Mouse (Mus musculus) liver (tissue): ENCODE measurements around the gene Slc16a11.

Experiments used
- DNase-seq: peaks from one replicate; pipeline ENCODE4 v3.0.0-alpha.2; 2020; ENCODE audit warnings: mixed read lengths

Slc16a11 gene

GRCm38 (mm10) chr11:70201691-70202090 is 10.9 kb upstream of the Slc16a11 start:
- DNase-seq: peak; percentile 87

GRCm38 (mm10) chr11:70206801-70207200 is 5.8 kb upstream of the Slc16a11 start:
- DNase-seq: no peak

- no peak for DNase-seq
These were observed 5.3 kb upstream of the Slc16a11 start for GRCm38 (mm10) chr11:70207283-70207682.

GRCm38 (mm10) chr11:70208778-70209388 is 3.7 kb upstream of the Slc16a11 start:
- DNase-seq: no peak

GRCm38 (mm10) chr11:70210681-70211080 is 1.9 kb upstream of the Slc16a11 start:
- no peak for DNase-seq

GRCm38 (mm10) chr11:70211972-70212371 is 580 bp upstream of the Slc16a11 start:
- DNase-seq: no peak

- DNase-seq: peak; percentile 55
These were observed 344 bp downstream of the Slc16a11 start for GRCm38 (mm10) chr11:70212896-70213295.

- no peak for DNase-seq
These were observed 1.2 kb downstream of the Slc16a11 start for GRCm38 (mm10) chr11:70213736-70214135.

- DNase-seq: no peak
These were observed 1.8 kb downstream of the Slc16a11 start for GRCm38 (mm10) chr11:70214191-70214855.

GRCm38 (mm10) chr11:70214856-70215209 is 2.3 kb downstream of the Slc16a11 start:
- DNase-seq: no peak

- DNase-seq: no peak
These were observed 2.7 kb downstream of the Slc16a11 start for GRCm38 (mm10) chr11:70215301-70215700.

- DNase-seq: no peak
These were observed 3.6 kb downstream of the Slc16a11 start for GRCm38 (mm10) chr11:70216103-70216502.

GRCm38 (mm10) chr11:70218039-70218438 is 5.5 kb downstream of the Slc16a11 start:
- DNase-seq: no peak

GRCm38 (mm10) chr11:70218741-70219470 is 6.4 kb downstream of the Slc16a11 start:
- DNase-seq: no peak

GRCm38 (mm10) chr11:70219873-70220272 is 7.3 kb downstream of the Slc16a11 start:
- no peak for DNase-seq

- no peak for DNase-seq
These were observed 7.8 kb downstream of the Slc16a11 start for GRCm38 (mm10) chr11:70220323-70220722.

- peak; percentile 97 for DNase-seq
These were observed 8.4 kb downstream of the Slc16a11 start, which contains the start of gene Slc16a13 for GRCm38 (mm10) chr11:70220731-70221602. Gene Slc16a13 (minus strand): TSS chr11:70221064.

- DNase-seq: peak; percentile 78
These were observed 9.3 kb downstream of the Slc16a11 start for GRCm38 (mm10) chr11:70221603-70222500.

- no peak for DNase-seq
These were observed 11.2 kb downstream of the Slc16a11 start for GRCm38 (mm10) chr11:70223724-70224123.

- DNase-seq: no peak
These were observed 13.4 kb downstream of the Slc16a11 start for GRCm38 (mm10) chr11:70225798-70226601.

GRCm38 (mm10) chr11:70226602-70226890 is 14.0 kb downstream of the Slc16a11 start:
- DNase-seq: no peak
